Mouse (Mus musculus): ENCODE measurements around the gene Gm10553. TPM values are rescaled to one million over a fixed set of nuclear protein-coding genes. Genes with fewer than 3 reads are reported as not detected.
"Not testable (repeated sequence)": the region's sequence is repeated elsewhere in the genome, so short reads cannot be mapped to it uniquely, and the experiment has no call there.

Gm10553 gene
- polyA plus RNA-seq, 1 experiment from 2014 or later = not detected

DNA sequence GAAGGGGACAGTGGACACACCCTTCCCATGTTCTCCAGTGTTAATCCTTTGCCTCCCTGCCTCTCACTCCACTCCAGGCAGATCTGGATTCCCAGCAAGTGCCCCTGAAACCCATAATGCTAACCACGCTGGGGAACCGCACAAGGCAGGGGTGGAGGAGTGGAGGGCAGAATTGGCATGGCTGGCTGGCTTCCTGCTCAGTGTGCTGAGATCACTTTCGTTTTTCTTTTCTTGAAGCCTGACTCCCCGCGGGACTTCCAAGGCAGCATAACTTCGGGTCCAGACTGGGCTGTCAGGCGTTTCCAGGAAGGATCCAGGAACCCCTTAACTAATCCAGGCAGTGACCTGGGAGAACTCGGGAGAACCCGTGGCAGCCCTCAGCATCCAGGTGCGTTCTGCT lies 11.6 kb downstream of the Gm10553 start:
- H3K4me3 ChIP-seq; H3K9ac ChIP-seq; H3K36me3 ChIP-seq; H3K27ac ChIP-seq; H3K27me3 ChIP-seq; H3K4me1 ChIP-seq; H3K9me3 ChIP-seq; ATAC-seq (ENCODE audit: insufficient number of reproducible peaks, insufficient read depth, low FRiP score, low TSS enrichment, low read depth); H3K4me2 ChIP-seq: not testable (repeated sequence)
- WGBS = 63% methylated on average over 10 of the region's 10 CpGs

GRCm38 (mm10) chr1:85112266-85112665 lies 12.3 kb downstream of the Gm10553 start:
- ATAC-seq (ENCODE audit: insufficient number of reproducible peaks, insufficient read depth, low FRiP score, low TSS enrichment, low read depth); H3K27ac ChIP-seq; H3K27me3 ChIP-seq; H3K4me1 ChIP-seq; H3K9ac ChIP-seq; H3K9me3 ChIP-seq; H3K4me3 ChIP-seq; H3K4me2 ChIP-seq; H3K36me3 ChIP-seq: not testable (repeated sequence)
- WGBS = 86% methylated on average over 7 of the region's 7 CpGs

GRCm38 (mm10) chr1:85112889-85113288 lies 12.9 kb downstream of the Gm10553 start:
- H3K9ac ChIP-seq; ATAC-seq (ENCODE audit: insufficient number of reproducible peaks, insufficient read depth, low FRiP score, low TSS enrichment, low read depth); H3K4me1 ChIP-seq; H3K4me2 ChIP-seq; H3K36me3 ChIP-seq; H3K27me3 ChIP-seq; H3K4me3 ChIP-seq; H3K9me3 ChIP-seq; H3K27ac ChIP-seq: not testable (repeated sequence)
- WGBS = 62% methylated on average over 2 of the region's 5 CpGs

GRCm38 (mm10) chr1:85114078-85114477 lies 14.1 kb downstream of the Gm10553 start:
- not testable (repeated sequence) for H3K27ac ChIP-seq, H3K9me3 ChIP-seq, H3K4me2 ChIP-seq, H3K36me3 ChIP-seq, H3K4me3 ChIP-seq, H3K4me1 ChIP-seq, H3K27me3 ChIP-seq, H3K9ac ChIP-seq
- peak; percentile 81 for ATAC-seq (ENCODE audit: insufficient number of reproducible peaks, insufficient read depth, low FRiP score, low TSS enrichment, low read depth)
- 77% methylated on average over 3 of the region's 3 CpGs for WGBS

- H3K9ac ChIP-seq; H3K36me3 ChIP-seq; H3K27me3 ChIP-seq; H3K9me3 ChIP-seq; ATAC-seq (ENCODE audit: insufficient number of reproducible peaks, insufficient read depth, low FRiP score, low TSS enrichment, low read depth); H3K4me3 ChIP-seq; H3K4me1 ChIP-seq; H3K4me2 ChIP-seq; H3K27ac ChIP-seq: not testable (repeated sequence)
- 54% methylated on average over 6 of the region's 6 CpGs for WGBS
Measured at GRCm38 (mm10) chr1:85114666-85115402, 14.9 kb downstream of the Gm10553 start.

GRCm38 (mm10) chr1:85117537-85117936 lies 17.6 kb downstream of the Gm10553 start:
- 55% methylated on average over 4 of the region's 6 CpGs for WGBS
- not testable (repeated sequence) for H3K9me3 ChIP-seq; ATAC-seq (ENCODE audit: insufficient number of reproducible peaks, insufficient read depth, low FRiP score, low TSS enrichment, low read depth); H3K36me3 ChIP-seq; H3K27ac ChIP-seq; H3K4me2 ChIP-seq; H3K4me3 ChIP-seq; H3K27me3 ChIP-seq; H3K9ac ChIP-seq; H3K4me1 ChIP-seq

- not testable (repeated sequence) for H3K9me3 ChIP-seq; H3K4me2 ChIP-seq; H3K27me3 ChIP-seq; H3K36me3 ChIP-seq; H3K9ac ChIP-seq; H3K27ac ChIP-seq; H3K4me3 ChIP-seq; H3K4me1 ChIP-seq; ATAC-seq (ENCODE audit: insufficient number of reproducible peaks, insufficient read depth, low FRiP score, low TSS enrichment, low read depth)
- WGBS = 80% methylated on average over 5 of the region's 6 CpGs
Measured at GRCm38 (mm10) chr1:85118341-85118740, 18.4 kb downstream of the Gm10553 start.

DNA sequence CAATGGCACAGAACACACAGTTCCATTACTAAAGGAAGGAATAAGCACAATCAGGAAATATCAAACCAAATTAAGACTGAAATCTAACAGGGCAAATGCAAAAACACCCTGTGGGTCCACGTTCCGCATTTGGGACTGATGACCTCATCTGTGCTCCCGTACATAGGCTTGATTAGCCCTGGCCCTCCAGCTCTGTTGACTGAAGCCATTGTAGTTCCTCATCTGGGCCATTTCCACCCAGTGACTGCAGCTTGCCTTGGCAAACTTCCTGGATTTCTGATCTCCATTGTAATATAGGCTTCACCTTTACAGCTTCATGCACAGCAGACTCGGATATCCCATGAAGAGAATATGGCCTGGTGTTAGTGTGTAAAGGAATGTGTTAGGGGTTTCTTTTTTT lies 21.9 kb downstream of the Gm10553 start:
- not testable (repeated sequence) for ATAC-seq (ENCODE audit: insufficient number of reproducible peaks, insufficient read depth, low FRiP score, low TSS enrichment, low read depth); H3K36me3 ChIP-seq; H3K4me1 ChIP-seq; H3K27ac ChIP-seq; H3K9me3 ChIP-seq; H3K27me3 ChIP-seq; H3K9ac ChIP-seq; H3K4me2 ChIP-seq; H3K4me3 ChIP-seq
- 92% methylated on average over 4 of the region's 4 CpGs for WGBS

GRCm38 (mm10) chr1:85133671-85134070 lies 33.7 kb downstream of the Gm10553 start:
- not testable (repeated sequence) for H3K27me3 ChIP-seq; H3K36me3 ChIP-seq; H3K9me3 ChIP-seq; ATAC-seq (ENCODE audit: insufficient number of reproducible peaks, insufficient read depth, low FRiP score, low TSS enrichment, low read depth); H3K9ac ChIP-seq; H3K27ac ChIP-seq; H3K4me2 ChIP-seq; H3K4me3 ChIP-seq; H3K4me1 ChIP-seq
- 92% methylated on average over 22 of the region's 22 CpGs for WGBS

Other genes with a start within 250 kb of the Gm10553 start
- gene Slc16a14, start 165.0 kb upstream of the Gm10553 start, polyA plus RNA-seq (2015; fragmentation: Nextera tagmentation; extraction: Ambion mirVana) = 0.29 and 0.63 TPM in 2 replicates
- gene A530032D15Rik, start 9.7 kb downstream of the Gm10553 start, polyA plus RNA-seq (2015; fragmentation: Nextera tagmentation; extraction: Ambion mirVana) = not detected in 2 replicates
- not detected in 2 replicates for gene C130026I21Rik, start 170.4 kb downstream of the Gm10553 start, polyA plus RNA-seq (2015; fragmentation: Nextera tagmentation; extraction: Ambion mirVana)